Mouse (Mus musculus) heart, embryonic 12.5 days (tissue): ENCODE measurements around the gene Apoa1. TPM values are rescaled to one million over a fixed set of nuclear protein-coding genes. Genes with fewer than 3 reads are reported as not detected.
A peak's percentile ranks its signal among the peaks of the same experiment; 100 is the strongest.

Experiments used
- ATAC-seq: fragments of 200-750 bp; cut with Nextera tagmentation; 2 replicates; pipeline ENCODE4 v1.8.0; 2017; ENCODE audit warnings: moderate TSS enrichment, moderate library complexity; ENCODE audit not compliant: insufficient number of reproducible peaks, low FRiP score
- H3K27ac ChIP-seq: fragments of 300-500 bp; sonication (generic); 2 replicates; pipeline ENCODE4 v1.5.1; 2016; ENCODE audit warnings: mild to moderate bottlenecking, moderate library complexity; ENCODE audit not compliant: poor library complexity, severe bottlenecking
- H3K27me3 ChIP-seq: fragments of 300-500 bp; sonication (generic); replicated peaks from 2 replicates; pipeline ENCODE4 v1.6.1; 2016; ENCODE audit warnings: mild to moderate bottlenecking, moderate library complexity
- H3K36me3 ChIP-seq: fragments of 300-500 bp; sonication (generic); 2 replicates; pipeline ENCODE4 v1.6.1; 2016; ENCODE audit warnings: mild to moderate bottlenecking, moderate library complexity
- H3K4me1 ChIP-seq: fragments of 300-500 bp; sonication (generic); replicated peaks from 2 replicates; pipeline ENCODE4 v1.6.1; 2016; ENCODE audit warnings: mild to moderate bottlenecking
- H3K4me2 ChIP-seq: fragments of 300-500 bp; sonication (generic); 2 replicates; pipeline ENCODE4 v1.6.1; 2016; ENCODE audit warnings: mild to moderate bottlenecking, moderate library complexity
- H3K4me3 ChIP-seq: fragments of 300-500 bp; sonication (generic); 2 replicates; pipeline ENCODE4 v1.5.1; 2016; ENCODE audit warnings: mild to moderate bottlenecking
- H3K9ac ChIP-seq: fragments of 300-500 bp; sonication (generic); 2 replicates; pipeline ENCODE4 v1.6.1; 2016; ENCODE audit warnings: mild to moderate bottlenecking, moderate library complexity
- H3K9me3 ChIP-seq: fragments of 300-500 bp; sonication (generic); replicated peaks from 2 replicates; pipeline ENCODE4 v1.6.1; 2016; ENCODE audit warnings: mild to moderate bottlenecking, moderate library complexity
- WGBS: fragments of 180-500 bp; shearing (Covaris S2); methylation state at CpG from one replicate; pipeline ENCODE4 v1.1.7; 2016; 5-methylcytosine and 5-hydroxymethylcytosine counted together
- polyA plus RNA-seq: library from polyadenylated mRNA; unstranded; fragments of >200 nt; fragmentation: Nextera tagmentation; extraction: Ambion mirVana; gene quantifications from 2 replicates; pipeline ENCODE4 v1.2.1, GENCODE M21; 2016

Apoa1 gene
- polyA plus RNA-seq, 1 experiment from 2014 or later, result 24.9 TPM

GRCm38 (mm10) chr9:46194809-46195208 lies 33.6 kb upstream of the Apoa1 start:
- no peak overlapping the region for H3K4me3 ChIP-seq
- no peak for ATAC-seq
- no peak overlapping the region for H3K27ac ChIP-seq
- H3K36me3 ChIP-seq, result peaks cover 24% of the 10 kb centered on the region
- no peaks in the 10 kb centered on the region for H3K9me3 ChIP-seq
- H3K4me1 ChIP-seq, result peaks cover 57% of the 10 kb centered on the region
- no peak overlapping the region for H3K4me2 ChIP-seq
- WGBS, result 72% methylated on average over 9 of the region's 9 CpGs
- no peak overlapping the region for H3K9ac ChIP-seq
- no peaks in the 10 kb centered on the region for H3K27me3 ChIP-seq

DNA sequence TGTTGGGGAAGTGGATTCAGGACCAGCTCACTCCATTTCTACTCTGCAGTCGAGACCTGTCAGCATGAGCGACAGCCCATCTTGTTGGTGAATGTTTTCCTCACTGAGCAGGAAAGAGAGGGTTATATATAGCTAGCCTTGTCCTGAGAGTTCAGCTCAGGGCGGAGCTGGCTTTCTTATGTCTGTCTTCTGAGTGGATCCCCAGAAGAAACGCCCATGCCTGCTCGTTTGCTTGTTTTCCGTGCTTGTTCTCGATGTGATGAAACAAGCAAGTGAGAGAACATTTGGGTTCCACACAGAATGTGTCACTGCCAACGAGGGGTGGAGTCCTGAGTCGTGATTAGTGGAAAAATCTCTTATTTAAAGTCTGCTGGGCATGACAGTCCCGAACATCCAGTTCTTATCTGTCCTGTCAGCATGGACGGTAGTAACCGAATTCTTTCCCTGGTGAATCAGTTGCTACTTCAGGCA lies 31.6 kb upstream of the Apoa1 start:
- H3K27me3 ChIP-seq, result no peaks in the 10 kb centered on the region
- peak; percentile 70 for ATAC-seq
- H3K4me3 ChIP-seq, result no peak overlapping the region
- peaks cover 39% of the 10 kb centered on the region for H3K36me3 ChIP-seq
- H3K9me3 ChIP-seq, result no peaks in the 10 kb centered on the region
- WGBS, result 15% methylated on average over 12 of the region's 12 CpGs
- peaks cover 55% of the 10 kb centered on the region for H3K4me1 ChIP-seq
- no peak overlapping the region for H3K9ac ChIP-seq
- H3K27ac ChIP-seq, result peak overlapping the region; percentile 88
- H3K4me2 ChIP-seq, result peak overlapping the region; percentile 47

- Histone ChIP-seq H3K4me2 (no peak overlapping the region), H3K4me1 (peaks cover 63% of the 10 kb centered on the region), H3K27me3 (no peaks in the 10 kb centered on the region), H3K27ac (peak overlapping the region; percentile 88), H3K9me3 (no peaks in the 10 kb centered on the region), H3K36me3 (peaks cover 48% of the 10 kb centered on the region), H3K4me3 (no peak overlapping the region), H3K9ac (no peak overlapping the region)
- WGBS, result 52% methylated on average over 9 of the region's 9 CpGs
- no peak for ATAC-seq
These were observed 29.9 kb upstream of the Apoa1 start for GRCm38 (mm10) chr9:46198461-46198860.

- no peak for ATAC-seq
- Histone ChIP-seq H3K4me1 (peaks cover 64% of the 10 kb centered on the region), H3K9me3 (no peaks in the 10 kb centered on the region), H3K9ac (no peak overlapping the region), H3K4me2 (no peak overlapping the region), H3K27ac (peak overlapping the region; percentile 88; the same call in 1 of the 2 replicates), H3K4me3 (no peak overlapping the region), H3K27me3 (no peaks in the 10 kb centered on the region), H3K36me3 (peaks cover 48% of the 10 kb centered on the region)
- 69% methylated on average over 7 of the region's 7 CpGs for whole genome bisulfite sequencing
These were observed 29.4 kb upstream of the Apoa1 start for GRCm38 (mm10) chr9:46198936-46199335.

DNA sequence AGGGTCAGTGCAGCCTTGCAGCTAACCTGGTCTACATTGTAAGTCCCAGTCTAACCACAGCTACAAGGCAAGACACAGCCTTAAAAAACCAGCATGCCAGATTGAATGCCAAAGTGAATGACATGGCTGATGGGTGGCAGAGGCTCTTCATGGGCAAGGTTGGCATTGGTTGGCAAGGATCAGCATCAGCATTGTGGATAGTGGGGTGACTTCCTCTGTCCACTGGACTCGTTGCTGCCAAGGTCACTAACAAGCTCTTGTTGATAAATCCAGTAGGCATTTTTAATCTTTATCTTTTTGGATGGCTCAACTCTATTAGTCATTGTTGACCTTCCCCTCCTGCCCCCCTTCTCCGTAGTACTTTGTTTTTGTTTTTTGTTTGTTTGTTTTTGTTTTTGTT lies 28.8 kb upstream of the Apoa1 start:
- Histone ChIP-seq H3K4me2 (no peak overlapping the region), H3K9me3 (no peaks in the 10 kb centered on the region), H3K27ac (no peak overlapping the region), H3K4me1 (peaks cover 60% of the 10 kb centered on the region), H3K27me3 (no peaks in the 10 kb centered on the region), H3K9ac (no peak overlapping the region), H3K36me3 (peaks cover 50% of the 10 kb centered on the region), H3K4me3 (no peak overlapping the region)
- WGBS, result 57% methylated on average over 2 of the region's 2 CpGs
- no peak for ATAC-seq

GRCm38 (mm10) chr9:46206834-46207500 lies 21.4 kb upstream of the Apoa1 start:
- no peak overlapping the region for H3K27ac ChIP-seq

GRCm38 (mm10) chr9:46207501-46207869 lies 20.9 kb upstream of the Apoa1 start:
- WGBS, result 81% methylated on average over 6 of the region's 6 CpGs
- no peaks in the 10 kb centered on the region for H3K27me3 ChIP-seq
- H3K36me3 ChIP-seq, result peaks cover 77% of the 10 kb centered on the region
- ATAC-seq, result no peak
- no peak overlapping the region for H3K27ac ChIP-seq
- peaks cover 5% of the 10 kb centered on the region for H3K4me1 ChIP-seq
- no peaks in the 10 kb centered on the region for H3K9me3 ChIP-seq
- no peak overlapping the region for H3K4me3 ChIP-seq
- no peak overlapping the region for H3K9ac ChIP-seq
- H3K4me2 ChIP-seq, result no peak overlapping the region

More at GRCm38 (mm10) chr9:46206834-46207500, 21.4 kb upstream of the Apoa1 start:
- ATAC-seq, result no peak; the same call in 1 of the 2 replicates
- H3K4me3 ChIP-seq, result no peak overlapping the region
- no peaks in the 10 kb centered on the region for H3K27me3 ChIP-seq
- WGBS, result 56% methylated on average over 10 of the region's 10 CpGs
- H3K4me1 ChIP-seq, result peaks cover 7% of the 10 kb centered on the region
- H3K9ac ChIP-seq, result no peak overlapping the region
- H3K9me3 ChIP-seq, result no peaks in the 10 kb centered on the region
- no peak overlapping the region for H3K4me2 ChIP-seq
- peaks cover 77% of the 10 kb centered on the region for H3K36me3 ChIP-seq

- 0 out of 2 replicates have a peak, but pooled peaks cover under 1% of the 10 kb centered on the region for H3K4me1 ChIP-seq
- H3K9me3 ChIP-seq, result no peaks in the 10 kb centered on the region
- no peak overlapping the region for H3K9ac ChIP-seq
- H3K4me2 ChIP-seq, result no peak overlapping the region
- peaks cover 85% of the 10 kb centered on the region for H3K36me3 ChIP-seq
- no peak overlapping the region for H3K4me3 ChIP-seq
- ATAC-seq, result no peak
- H3K27ac ChIP-seq, result no peak overlapping the region
- no peaks in the 10 kb centered on the region for H3K27me3 ChIP-seq
- WGBS, result 88% methylated on average over 13 of the region's 13 CpGs
These were observed 19.9 kb upstream of the Apoa1 start for GRCm38 (mm10) chr9:46208401-46208974.

DNA sequence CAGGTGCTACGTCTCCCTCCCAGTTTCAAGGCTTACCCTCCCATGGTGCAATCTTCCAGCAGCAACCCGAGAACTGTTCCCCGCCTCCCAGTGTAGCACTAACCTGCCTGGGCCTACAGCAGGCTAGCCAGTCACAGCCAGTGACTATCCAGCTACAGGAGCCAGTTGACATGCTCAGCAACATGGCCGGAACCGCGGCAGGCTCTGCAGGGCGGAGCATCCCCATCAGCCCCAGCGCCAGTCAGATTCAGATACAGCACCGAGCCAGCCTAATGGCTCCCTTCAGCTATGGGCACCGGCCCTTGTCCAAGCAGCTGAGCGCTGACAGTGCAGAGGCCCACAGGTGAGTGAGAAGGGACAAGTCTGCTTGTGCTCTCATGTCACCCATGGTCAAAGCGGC lies 17.9 kb upstream of the Apoa1 start:
- no peak overlapping the region for H3K9ac ChIP-seq
- H3K27me3 ChIP-seq, result no peaks in the 10 kb centered on the region
- H3K36me3 ChIP-seq, result peaks cover 81% of the 10 kb centered on the region
- H3K4me1 ChIP-seq, result peaks cover 16% of the 10 kb centered on the region
- no peak overlapping the region for H3K4me3 ChIP-seq
- no peak overlapping the region for H3K4me2 ChIP-seq
- H3K9me3 ChIP-seq, result no peaks in the 10 kb centered on the region
- no peak overlapping the region for H3K27ac ChIP-seq
- no peak for ATAC-seq
- WGBS, result 85% methylated on average over 12 of the region's 12 CpGs

DNA sequence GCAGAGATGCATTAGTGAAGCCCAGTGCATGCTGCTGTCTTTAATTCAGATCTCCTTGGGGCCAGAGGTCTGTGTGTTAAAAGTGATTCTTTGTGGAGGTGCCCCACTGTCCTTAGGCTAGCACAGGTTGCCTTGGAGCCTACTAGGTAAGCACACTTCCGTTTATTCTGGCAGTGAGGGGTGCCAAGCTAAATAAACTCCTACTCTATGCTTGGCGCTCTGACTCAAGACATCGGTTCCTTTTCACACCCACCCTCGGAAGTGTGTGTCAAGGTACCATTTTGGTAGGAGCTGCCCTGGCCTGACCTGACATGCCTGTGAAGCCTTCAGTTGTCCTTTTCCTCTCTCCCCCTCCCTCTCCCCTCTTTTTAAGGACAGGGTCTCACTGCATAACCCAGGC lies 14.1 kb upstream of the Apoa1 start:
- Histone ChIP-seq H3K9ac (no peak overlapping the region), H3K36me3 (peaks cover 62% of the 10 kb centered on the region), H3K4me2 (no peak overlapping the region), H3K27ac (no peak overlapping the region), H3K27me3 (no peaks in the 10 kb centered on the region), H3K4me3 (no peak overlapping the region), H3K9me3 (no peaks in the 10 kb centered on the region), H3K4me1 (peaks cover 28% of the 10 kb centered on the region)
- 64% methylated on average over 4 of the region's 4 CpGs for WGBS
- ATAC-seq, result no peak

DNA sequence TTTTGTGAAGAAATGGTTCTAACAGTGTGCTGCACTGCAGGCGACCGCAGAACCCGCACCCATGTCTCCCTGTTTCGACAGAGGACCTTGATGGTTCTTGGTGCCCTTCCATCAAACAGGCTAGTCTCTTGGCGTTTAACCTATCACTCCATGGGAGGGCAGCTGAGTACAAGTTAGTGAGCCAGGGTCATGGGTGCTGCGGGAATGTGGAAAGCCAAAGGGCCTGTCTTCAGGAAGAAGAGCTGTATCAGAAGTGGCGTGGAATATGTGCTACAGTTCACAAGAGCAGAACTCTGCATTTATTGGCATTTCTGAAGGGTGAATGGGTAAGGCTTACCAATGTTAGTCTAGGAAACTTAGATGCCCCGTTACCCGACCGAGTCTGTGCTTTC lies 13.4 kb upstream of the Apoa1 start:
- H3K4me1 ChIP-seq, result peaks cover 28% of the 10 kb centered on the region
- H3K9me3 ChIP-seq, result no peaks in the 10 kb centered on the region
- no peak overlapping the region for H3K4me2 ChIP-seq
- ATAC-seq, result no peak
- WGBS, result 81% methylated on average over 10 of the region's 10 CpGs
- no peak overlapping the region for H3K9ac ChIP-seq
- H3K4me3 ChIP-seq, result no peak overlapping the region
- H3K36me3 ChIP-seq, result peaks cover 62% of the 10 kb centered on the region
- no peak overlapping the region for H3K27ac ChIP-seq
- H3K27me3 ChIP-seq, result no peaks in the 10 kb centered on the region
